Mouse (Mus musculus): ENCODE measurements around the gene Gal3st4.
"Not testable (repeated sequence)": the region's sequence is repeated elsewhere in the genome, so short reads cannot be mapped to it uniquely, and the experiment has no call there.

Gal3st4 gene

DNA sequence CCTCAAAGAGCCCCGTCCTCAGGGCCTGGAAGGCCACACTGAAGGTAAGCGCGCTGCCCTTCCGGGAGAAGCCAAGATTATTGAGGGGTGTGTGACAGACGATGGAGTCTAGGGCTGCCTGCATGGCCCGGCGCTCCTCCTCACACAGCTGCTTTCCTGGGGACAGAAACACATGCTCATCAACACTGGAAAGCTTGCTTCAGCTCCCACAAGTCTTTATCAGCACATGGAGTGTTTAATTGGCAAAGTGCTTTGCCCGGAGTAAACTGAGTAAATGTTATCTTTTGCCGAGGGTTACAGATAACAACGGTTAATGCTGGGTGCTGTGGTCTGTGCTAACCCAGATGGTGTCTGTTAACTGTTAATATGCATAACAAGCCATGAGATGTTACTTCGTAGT, 11.8 kb downstream of the Gal3st4 start:
- no peak for DNase-seq

DNA sequence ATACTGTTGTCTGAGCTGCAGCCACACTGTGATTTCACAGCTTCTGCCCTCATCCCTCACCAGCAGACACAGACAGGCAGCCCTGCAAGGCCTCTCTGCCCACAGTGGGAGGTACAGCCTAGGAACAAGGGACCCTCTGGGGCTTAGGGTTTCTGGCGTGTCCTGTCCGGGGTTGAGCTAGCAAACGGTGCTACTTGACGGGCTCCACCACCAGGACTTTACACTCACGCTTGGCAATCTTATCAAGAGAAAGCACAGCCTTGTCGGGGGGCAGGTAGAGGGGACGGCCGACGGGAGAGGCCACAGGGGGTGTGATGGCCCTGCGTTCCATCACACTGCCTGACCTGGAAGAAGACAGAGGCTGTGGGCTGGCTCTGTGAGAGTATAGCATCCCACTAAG, 12.6 kb downstream of the Gal3st4 start:
- no peak for DNase-seq

DNA sequence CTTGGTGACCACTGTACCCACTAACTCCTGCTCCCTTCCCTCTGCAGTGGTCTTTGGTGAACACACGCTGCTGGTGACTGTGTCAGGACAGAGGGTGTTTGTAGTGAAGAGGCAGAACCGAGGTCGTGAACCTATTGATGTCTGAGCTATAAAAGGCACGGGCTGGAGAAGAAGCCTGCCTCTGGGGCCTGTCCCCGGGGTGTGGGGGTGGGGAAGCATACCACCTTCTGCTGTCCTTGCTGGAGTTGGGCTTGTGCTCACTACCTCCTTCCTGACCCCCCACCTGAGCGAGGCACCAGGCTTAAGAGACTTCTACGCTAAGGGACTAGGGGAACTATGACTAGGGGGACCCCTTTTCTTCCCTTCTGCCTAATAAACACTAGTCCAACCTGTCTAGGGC, 13.6 kb downstream of the Gal3st4 start:
- DNase-seq = no peak

DNA sequence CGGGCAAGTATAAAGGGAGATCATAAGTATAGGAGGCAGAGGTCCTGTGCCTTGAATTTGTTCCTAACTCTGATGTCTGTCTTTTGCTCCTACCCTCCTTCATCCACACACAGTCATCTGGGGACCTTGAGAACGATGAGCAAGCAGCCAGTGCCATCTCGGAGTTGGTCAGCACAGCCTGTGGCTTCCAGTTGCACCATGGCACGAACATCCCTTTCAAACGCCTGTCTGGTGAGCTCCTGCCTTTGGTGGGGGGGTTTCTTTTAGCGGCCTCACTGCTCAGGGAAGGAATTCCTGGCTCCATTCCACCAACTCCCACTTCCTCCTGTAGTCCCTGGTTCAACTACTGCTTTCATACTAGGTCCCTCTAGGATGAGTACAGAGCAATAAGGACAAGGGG, 14.1 kb downstream of the Gal3st4 start:
- DNase-seq = no peak

DNA sequence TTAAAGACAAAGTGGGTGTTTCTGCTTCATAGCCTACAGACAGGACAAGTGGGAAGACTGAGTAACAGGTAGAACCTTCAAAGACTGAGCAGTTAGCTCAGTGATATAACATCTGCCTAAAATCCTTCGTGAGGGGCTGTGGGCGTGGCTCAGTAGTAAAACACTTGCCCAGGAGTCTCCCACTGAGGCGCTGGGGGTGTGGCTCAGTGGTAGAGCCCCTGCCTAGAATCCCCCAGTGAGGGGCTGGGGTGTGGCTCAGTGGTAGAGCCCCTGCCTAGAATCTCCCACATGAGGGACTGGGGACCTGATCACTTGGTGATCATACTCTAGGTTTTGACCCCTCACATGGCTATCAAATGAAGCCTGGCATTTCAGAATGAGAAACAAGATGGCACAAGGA, 14.6 kb downstream of the Gal3st4 start:
- no peak for DNase-seq

DNA sequence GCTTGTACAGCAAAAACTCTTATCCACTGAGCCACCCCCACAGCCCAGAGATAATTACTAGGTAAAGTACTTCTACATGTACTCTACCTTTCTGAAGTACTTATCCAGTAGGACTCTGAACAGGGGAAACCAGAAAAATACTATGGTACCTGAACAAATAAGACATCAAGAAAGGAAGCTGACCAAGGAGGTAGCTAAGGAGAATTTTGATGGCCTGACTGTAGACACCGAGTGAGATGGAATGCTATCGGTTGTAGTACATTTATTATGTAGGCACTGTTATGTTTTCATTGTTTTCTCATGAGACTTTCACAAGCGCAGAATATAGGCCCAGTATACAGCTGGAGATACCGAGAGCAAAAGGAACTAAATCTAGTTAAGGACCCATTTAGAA, 15.1 kb downstream of the Gal3st4 start:
- DNase-seq = no peak

DNA sequence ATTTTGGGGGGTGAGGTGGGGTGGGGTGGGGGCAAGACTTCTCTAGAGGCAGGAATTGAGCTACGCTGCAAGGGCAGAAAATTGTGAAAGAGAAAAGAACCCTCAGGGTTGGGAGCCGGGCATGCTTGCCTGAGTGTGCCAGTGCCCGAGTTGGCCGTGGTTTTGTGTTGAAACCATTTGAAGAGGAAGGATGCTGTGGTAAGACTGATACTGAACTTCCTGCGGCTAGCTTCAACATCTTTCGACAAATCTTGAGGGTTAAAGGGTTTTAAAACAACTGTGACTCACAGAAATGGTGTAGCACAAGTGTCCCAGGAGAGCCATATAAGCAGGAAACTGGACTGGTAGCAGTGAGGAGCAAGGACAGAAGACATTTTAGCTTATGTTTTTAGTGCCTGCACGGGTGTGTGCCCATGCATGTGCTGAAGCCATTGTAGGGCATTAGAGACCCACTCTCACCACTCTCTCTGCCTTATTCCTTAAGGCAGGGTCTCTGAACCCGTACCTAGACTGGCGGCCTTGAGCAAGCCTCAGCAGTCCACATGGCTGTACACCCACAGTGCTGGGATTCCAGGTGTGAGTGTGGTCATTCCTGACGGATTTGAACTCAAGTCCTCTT, 15.6 kb downstream of the Gal3st4 start:
- DNase-seq = peak; percentile 40 to 48

DNA sequence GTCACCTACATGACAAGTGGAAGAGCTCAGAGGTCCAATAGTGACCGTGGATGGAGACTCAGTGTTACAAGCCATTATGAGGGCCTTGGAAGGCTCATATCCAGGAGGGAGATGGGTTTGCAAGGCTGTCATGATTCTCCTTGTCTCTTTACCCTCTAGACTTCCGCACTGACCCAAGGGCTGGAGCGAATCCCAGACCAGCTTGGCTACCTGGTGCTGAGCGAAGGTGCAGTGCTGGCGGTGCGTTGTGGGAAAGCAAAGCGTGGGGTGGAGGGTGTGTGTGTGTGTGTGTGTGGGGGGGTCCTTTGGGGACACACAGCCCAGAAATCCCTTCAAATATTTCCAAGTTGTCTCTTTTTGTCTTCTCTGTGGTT, 16.6 kb downstream of the Gal3st4 start:
- DNase-seq = no peak

DNA sequence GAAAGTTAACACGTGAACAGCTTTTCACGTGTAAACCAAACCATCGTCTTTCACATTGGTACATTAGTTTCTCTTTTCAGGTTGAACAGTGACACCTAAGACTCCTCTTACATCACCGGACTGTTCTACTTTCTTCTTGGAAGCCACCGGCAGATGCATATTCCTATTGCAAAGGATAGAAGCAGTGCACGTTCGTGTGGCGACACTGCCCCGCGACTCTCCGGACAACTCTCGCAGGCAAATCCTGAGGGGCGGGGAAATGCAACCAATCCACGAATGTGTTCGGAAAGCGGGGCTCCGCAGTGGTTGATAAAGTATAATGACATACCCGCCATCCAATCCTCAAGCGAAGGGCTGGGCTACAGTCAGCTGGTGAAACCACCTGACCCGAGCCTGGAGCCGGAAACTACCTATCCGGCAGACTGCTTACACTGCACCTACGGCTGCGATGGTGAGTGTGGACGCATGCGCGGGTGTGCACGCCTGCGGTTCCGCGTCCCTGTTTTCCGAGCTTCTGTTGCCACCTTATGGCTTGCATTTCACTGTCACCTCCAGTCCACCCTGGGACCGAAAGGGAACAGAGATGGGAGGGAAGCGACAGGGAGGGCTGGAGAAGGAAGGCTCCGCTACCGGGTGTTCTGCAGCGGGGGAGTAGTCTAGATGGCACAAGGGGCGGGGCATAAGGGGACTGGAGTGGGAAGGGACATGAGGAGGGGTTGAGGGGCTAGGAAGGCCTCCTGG, 17.1 kb downstream of the Gal3st4 start, which contains the start of gene Lamtor4:
TSS of gene Lamtor4 (plus strand) at position 130 of the 741 bp plus-strand sequence.
- peak; percentile 93 to 95 for DNase-seq

DNA sequence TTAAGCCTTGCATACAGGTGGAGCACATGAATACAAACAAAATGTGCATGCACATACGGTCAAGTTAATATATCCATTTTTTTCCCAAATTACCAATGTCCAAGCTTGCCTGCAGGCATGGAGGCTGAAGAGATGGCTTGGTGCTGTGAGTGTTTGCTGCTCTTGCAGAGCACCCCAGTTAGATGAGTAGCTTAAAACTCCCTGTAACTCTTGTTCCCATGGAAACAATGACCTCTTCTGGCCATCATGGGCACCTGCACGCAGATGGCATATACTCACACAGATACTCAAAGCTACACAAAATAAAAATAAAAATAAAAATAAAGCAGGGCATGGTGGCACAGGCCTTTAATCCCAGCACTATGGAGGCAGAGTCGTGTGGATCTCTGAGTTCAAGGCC, 19.6 kb downstream of the Gal3st4 start:
- no peak for DNase-seq

DNA sequence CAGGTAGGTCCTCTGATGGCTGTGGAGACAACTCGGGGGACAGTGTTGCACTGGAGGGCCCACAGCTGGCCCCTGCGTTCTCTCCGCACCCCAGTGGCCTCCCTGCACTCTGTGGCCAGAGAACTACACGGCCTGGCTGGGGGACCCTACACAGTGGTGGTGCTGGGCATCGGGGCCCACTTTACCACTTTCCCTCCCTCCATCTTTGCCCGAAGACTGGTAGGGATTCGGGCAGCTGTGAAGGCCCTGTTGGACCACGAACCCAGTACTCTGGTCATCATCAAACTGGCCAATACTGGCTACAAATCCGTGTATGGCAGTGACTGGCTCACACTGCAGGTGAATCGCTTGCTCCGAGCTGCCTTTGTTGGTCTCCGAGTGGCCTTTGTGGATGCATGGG, 21.5 kb downstream of the Gal3st4 start:
- DNase-seq = peak in 1 of 2 experiments; percentile 20

DNA sequence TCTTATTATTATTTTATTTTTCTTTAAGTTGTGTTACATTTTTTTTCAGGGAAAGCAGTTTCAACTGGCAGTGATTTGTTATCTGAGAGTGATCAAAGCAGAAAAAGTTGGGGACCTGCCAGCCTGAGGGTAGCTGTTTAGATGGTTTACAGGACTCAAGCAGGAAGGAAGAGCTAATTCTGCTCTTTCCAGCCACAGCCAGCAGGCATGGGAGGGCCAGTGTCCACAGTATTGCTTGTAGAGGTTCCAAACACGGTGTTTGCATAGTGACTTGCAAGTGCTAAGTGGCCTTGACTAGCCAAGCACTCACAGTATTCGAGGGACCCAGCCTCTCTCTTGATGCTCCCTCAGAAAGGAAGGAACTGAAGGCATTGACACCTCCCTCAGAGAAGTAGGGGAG, 31.1 kb downstream of the Gal3st4 start:
- peak in 1 of 2 experiments; percentile 29 for DNase-seq

DNA sequence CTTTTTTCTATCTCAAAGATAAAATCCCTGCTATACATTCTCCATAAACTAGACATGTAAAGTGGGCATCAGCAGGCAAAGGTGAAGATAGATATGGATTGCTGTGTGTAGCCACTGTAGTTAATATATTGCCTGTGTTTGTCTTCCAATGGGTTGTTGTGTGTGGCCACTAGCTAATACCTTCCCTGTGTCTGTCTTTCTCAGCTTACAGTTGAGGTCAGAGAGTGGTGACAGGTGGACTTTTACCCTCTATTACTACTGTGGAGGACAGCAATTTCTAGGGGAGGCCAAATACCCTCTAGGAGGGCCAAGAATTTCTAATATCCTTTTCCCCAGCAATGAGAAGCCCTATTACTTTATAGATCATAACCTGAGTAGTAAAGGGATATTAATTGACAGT, 38.4 kb downstream of the Gal3st4 start:
- no peak for DNase-seq

DNA sequence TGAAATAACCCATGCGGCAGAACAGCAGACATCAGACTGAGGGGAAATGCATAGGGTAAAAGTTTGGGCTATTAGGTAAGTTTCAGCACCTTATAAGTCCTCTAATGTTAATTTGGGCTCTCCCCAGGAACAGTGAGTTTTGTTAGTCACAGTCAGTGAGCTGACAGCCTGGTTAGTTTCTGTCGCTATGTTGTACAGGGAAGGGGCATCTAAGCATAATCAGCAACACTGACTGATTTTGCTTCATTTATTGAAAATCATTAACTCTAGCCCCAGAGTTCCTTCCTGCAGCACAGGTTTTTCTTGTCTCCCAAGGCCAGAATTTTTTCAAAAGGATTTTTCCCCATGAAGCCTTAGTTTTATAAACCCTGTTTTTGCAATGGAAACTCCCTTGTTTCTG, 38.9 kb downstream of the Gal3st4 start:
- no peak for DNase-seq

DNA sequence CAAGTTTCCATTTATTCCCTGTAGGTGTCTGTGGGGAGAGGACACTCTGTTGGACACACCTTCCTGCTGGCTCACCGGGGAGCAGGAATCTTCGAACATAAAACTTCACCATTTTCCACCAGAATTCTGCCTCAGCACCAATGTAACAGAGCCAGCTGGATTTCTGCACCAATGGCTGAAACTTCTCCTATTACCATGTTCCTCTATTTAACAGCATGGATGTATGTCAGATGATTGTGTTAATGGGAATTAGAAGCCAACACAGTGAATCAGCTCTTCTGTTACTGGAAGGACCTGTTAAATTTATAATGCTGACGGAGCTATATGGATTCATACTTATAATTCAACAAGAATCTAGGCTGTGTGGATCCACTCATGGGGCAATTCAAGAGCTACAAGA, 43.1 kb downstream of the Gal3st4 start:
- DNase-seq = no peak

DNA sequence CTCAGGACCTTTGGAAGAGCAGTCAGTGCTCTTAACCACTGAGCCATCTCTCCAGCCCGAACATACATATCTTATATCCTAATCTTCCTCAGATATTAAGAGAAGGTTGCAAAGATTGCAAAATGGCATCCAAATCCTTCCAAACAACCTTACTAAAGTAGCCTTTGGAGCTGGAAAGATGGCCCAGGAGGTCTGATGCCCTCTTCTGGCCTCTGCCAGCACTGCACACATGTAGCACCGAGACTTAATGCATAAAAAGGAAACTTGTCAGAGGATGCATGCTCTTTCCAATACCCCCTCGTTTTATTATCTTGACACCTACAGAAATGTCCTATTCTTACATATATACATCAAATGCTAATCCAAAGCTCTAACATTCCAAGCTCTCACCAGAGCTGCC, 44.6 kb downstream of the Gal3st4 start:
- peak in 1 of 2 experiments; percentile 44 for DNase-seq

DNA sequence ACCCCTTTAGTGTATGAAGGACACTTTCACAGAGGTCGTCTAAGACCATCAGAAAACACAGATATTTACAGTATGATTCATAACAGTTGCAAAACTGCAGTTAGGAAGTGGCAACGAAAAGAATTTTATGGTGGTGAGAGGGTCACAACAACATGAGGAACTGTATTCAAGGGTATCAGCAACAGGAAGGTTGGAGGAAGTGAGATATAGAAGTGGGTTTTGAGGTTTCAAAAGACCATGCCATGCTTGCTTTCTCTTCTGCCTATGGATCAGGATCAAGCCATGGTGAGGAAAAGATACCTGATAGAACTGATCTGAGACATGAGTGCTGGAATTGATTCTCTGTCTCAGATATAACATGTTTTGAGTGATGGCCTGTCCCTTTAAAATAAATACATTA, 45.3 kb downstream of the Gal3st4 start:
- DNase-seq = no peak

DNA sequence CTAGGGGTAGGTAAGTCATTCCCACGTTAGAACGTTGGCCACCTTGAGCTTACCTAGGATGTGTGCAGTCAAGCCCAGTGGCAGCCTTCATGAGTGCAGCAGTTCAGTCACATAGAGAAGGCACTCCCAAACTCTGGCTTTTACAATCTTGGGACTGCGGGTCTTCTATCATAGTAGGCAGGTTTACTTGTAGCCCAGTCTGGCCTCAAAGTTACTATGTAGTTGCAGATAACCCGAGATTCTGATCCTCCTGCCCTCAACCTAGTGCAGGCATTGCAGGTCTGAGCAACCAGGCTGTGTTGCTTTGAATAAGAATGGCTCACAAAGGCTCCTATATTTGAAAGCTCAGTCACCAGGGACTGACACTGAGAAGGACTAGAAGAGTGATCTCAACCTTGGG, 46.1 kb downstream of the Gal3st4 start:
- no peak for DNase-seq

DNA sequence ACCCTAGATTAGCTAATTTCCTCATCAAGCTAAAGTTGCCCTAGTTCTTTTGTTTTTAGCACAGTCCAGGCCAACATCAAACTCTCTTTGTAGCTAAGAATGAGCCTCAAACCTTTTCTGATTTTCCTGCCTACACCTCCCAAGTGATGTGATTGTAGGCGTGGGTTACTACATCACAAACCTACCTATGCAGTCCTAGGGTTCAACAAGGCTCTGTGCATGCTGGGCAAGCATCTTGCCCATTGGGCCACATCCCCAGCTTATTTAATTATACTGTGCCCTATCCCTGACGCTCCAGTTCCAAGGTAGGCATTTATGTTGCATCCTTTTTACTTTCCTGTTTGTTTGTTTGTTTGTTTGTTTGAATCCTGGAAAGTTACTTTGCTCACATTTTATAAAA, 46.9 kb downstream of the Gal3st4 start, which contains the start of gene Nxpe5:
TSS of gene Nxpe5 (plus strand) at position 199 of the 400 bp plus-strand sequence.
- DNase-seq = no peak

DNA sequence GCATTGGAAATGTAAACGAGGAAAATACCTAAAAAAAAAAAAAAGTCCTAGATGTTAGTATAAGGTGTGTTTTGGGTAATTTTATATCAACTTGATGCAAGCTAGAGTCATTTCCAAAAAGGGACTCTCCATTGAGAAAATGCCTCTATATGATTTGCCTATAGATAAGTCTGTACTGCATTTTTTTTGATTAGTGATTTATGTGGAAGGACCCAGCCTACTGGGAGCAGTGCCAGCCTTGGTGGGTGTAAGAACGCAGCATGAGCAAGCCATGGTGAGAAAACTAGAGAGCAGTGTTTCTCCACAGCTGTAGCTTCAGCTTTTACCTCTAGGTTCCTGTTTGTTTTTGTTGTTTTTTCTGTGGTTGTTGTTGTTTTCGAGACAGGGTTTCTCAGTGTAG, 49.4 kb downstream of the Gal3st4 start:
- DNase-seq = no peak

DNA sequence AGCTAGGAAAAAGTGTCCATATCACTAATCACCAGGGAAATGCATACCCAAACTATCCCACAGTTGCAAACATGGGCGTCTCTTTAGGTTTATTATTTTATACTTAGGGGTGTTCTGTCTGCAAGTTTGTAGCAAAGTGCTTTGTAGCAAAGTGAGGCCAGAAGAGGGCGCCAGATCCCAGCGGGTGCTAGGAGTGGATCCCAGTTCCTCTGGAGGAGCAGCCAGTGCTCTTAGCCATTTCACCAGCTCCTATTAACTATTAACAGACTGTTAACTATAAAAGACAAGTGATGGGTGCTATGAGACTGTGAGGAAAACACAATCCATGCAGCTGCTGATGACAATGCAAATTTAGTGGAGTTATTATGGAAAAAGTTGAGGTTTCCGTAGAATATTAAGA, 50.5 kb downstream of the Gal3st4 start:
- peak; percentile 71 to 87 for DNase-seq

DNA sequence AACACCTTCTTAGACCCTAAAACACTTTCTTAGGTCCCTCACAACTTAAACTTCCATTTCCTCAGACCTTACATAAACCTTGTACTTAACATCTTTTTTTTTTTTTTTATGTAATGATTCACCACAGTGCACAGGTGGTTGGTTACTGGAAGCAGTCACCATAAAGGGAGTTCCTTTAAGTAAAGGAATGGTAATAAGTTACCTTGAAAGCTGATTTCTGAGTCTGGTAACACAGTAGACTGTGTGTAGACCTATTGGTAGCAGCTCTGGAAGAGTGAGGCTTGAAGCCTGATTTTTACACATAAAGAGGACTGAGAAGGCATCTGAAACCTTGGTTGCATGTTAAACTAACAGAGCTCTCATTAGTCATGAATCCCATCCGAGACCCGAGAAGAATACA, 52.8 kb downstream of the Gal3st4 start:
- DNase-seq = no peak

DNA sequence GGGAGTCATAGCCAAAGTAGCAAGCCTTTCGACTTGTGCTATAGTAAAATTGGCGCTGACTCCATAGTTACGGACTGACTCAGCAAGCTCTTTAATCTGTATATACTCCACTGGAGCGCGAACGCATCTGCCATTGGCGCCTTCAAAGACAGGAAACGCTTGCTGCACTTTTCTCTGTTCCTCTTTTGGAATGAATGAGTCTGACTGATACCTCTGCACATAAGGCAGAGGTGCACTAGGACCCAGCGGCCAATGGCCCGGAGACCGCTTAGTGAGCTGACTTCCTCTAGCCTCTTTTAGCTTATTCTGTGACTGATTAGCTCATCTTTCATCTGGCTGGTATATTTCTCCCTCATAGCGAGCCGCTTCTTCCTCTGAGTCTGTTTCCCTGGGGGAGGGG, 56.0 kb downstream of the Gal3st4 start:
- not testable (repeated sequence) for DNase-seq

Measured in lung, postnatal 4 days (tissue).